Mouse (Mus musculus): Measurements from ENCODE around the gene 9530077C05Rik. TPM values are rescaled to one million over a fixed set of nuclear protein-coding genes. Genes with fewer than 3 reads are reported as not detected.
"Not testable (repeated sequence)": the region's sequence is repeated elsewhere in the genome, so short reads cannot be mapped to it uniquely, and the experiment has no call there.

The 9530077C05Rik gene
- total RNA-seq (2021), result 1 to 10 TPM; 7.8 to 8.9 TPM

GRCm38 (mm10) chr9:22411002-22411857 lies at the start of gene 9530077C05Rik:
TSS of gene 9530077C05Rik (plus strand) at chr9:22411513.
- intact Hi-C loops (cut with DNase I), result no loop called here
- DNase-seq (ENCODE audit: extremely low spot score in 1 of 2, low spot score in 2 of 2), result peak; percentile 97 to 98

GRCm38 (mm10) chr9:22366221-22366620 lies 45.1 kb upstream of the 9530077C05Rik start:
- no peak for DNase-seq (ENCODE audit: extremely low spot score in 1 of 2, low spot score in 2 of 2)
- intact Hi-C loops (cut with DNase I), result no loop called here

GRCm38 (mm10) chr9:22366621-22367020 lies 44.7 kb upstream of the 9530077C05Rik start:
- intact Hi-C loops (cut with DNase I), result no loop called here
- no peak for DNase-seq (ENCODE audit: extremely low spot score in 1 of 2, low spot score in 2 of 2)

- intact Hi-C loops (cut with DNase I), result no loop called here
- DNase-seq (ENCODE audit: extremely low spot score in 1 of 2, low spot score in 2 of 2), result no peak
Measured at GRCm38 (mm10) chr9:22368030-22368429, 43.3 kb upstream of the 9530077C05Rik start.

GRCm38 (mm10) chr9:22372760-22373159 lies 38.6 kb upstream of the 9530077C05Rik start:
- intact Hi-C loops (cut with DNase I), result no loop called here
- no peak for DNase-seq (ENCODE audit: extremely low spot score in 1 of 2, low spot score in 2 of 2)

- DNase-seq (ENCODE audit: extremely low spot score in 1 of 2, low spot score in 2 of 2), result no peak
- intact Hi-C loops (cut with DNase I), result no loop called here
Measured at GRCm38 (mm10) chr9:22376086-22376485, 35.2 kb upstream of the 9530077C05Rik start.

GRCm38 (mm10) chr9:22385890-22386289 lies 25.4 kb upstream of the 9530077C05Rik start:
- no peak for DNase-seq (ENCODE audit: extremely low spot score in 1 of 2, low spot score in 2 of 2)
- intact Hi-C loops (cut with DNase I), result no loop called here

GRCm38 (mm10) chr9:22387901-22388300 lies 23.4 kb upstream of the 9530077C05Rik start:
- intact Hi-C loops (cut with DNase I), result no loop called here
- no peak for DNase-seq (ENCODE audit: extremely low spot score in 1 of 2, low spot score in 2 of 2)

- intact Hi-C loops (cut with DNase I), result no loop called here
- peak in 1 of 2 experiments; percentile 34 for DNase-seq (ENCODE audit: extremely low spot score in 1 of 2, low spot score in 2 of 2)
Measured at GRCm38 (mm10) chr9:22388401-22388980, 22.8 kb upstream of the 9530077C05Rik start.

- DNase-seq (ENCODE audit: extremely low spot score in 1 of 2, low spot score in 2 of 2), result peak; percentile 77 to 94
- intact Hi-C loops (cut with DNase I), result no loop called here
Measured at GRCm38 (mm10) chr9:22389021-22389476, 22.3 kb upstream of the 9530077C05Rik start, which contains the start of gene Anln. TSS of gene Anln (minus strand) at chr9:22389188.

GRCm38 (mm10) chr9:22389736-22390245 lies 21.5 kb upstream of the 9530077C05Rik start:
- DNase-seq (ENCODE audit: extremely low spot score in 1 of 2, low spot score in 2 of 2), result no peak
- intact Hi-C loops (cut with DNase I), result no loop called here

- DNase-seq (ENCODE audit: extremely low spot score in 1 of 2, low spot score in 2 of 2), result no peak
Measured at GRCm38 (mm10) chr9:22390390-22390789, 20.9 kb upstream of the 9530077C05Rik start.

GRCm38 (mm10) chr9:22394725-22395124 lies 16.6 kb upstream of the 9530077C05Rik start:
- intact Hi-C loops (cut with DNase I), result no loop called here
- no peak for DNase-seq (ENCODE audit: extremely low spot score in 1 of 2, low spot score in 2 of 2)

More at GRCm38 (mm10) chr9:22390390-22390789, 20.9 kb upstream of the 9530077C05Rik start:
- intact Hi-C loops (cut with DNase I), result no loop called here

GRCm38 (mm10) chr9:22399021-22399420 lies 12.3 kb upstream of the 9530077C05Rik start:
- intact Hi-C loops (cut with DNase I), result no loop called here
- DNase-seq (ENCODE audit: extremely low spot score in 1 of 2, low spot score in 2 of 2), result no peak

- intact Hi-C loops (cut with DNase I), result loop anchor here (10.0 kb wide), 1 partner anchor 247 kb away; the partner anchor contains the start of gene Pigyl
- DNase-seq (ENCODE audit: extremely low spot score in 1 of 2, low spot score in 2 of 2), result no peak
Measured at GRCm38 (mm10) chr9:22402001-22402400, 9.3 kb upstream of the 9530077C05Rik start.

GRCm38 (mm10) chr9:22402976-22403375 lies 8.3 kb upstream of the 9530077C05Rik start:
- intact Hi-C loops (cut with DNase I), result loop anchor here (10.0 kb wide), 1 partner anchor 248 kb away; the partner anchor contains the start of gene Pigyl
- DNase-seq (ENCODE audit: extremely low spot score in 1 of 2, low spot score in 2 of 2), result no peak

GRCm38 (mm10) chr9:22403501-22403900 lies 7.8 kb upstream of the 9530077C05Rik start:
- intact Hi-C loops (cut with DNase I), result loop anchor here (10.0 kb wide), 1 partner anchor 249 kb away; the partner anchor contains the start of gene Pigyl
- DNase-seq (ENCODE audit: extremely low spot score in 1 of 2, low spot score in 2 of 2), result not testable (repeated sequence)

GRCm38 (mm10) chr9:22405414-22405813 lies 5.9 kb upstream of the 9530077C05Rik start:
- intact Hi-C loops (cut with DNase I), result loop anchor here (5.0 to 10.0 kb wide), 2 partner anchors 178 to 251 kb away; partner anchors contain the start of genes Pigyl and Zfp809

GRCm38 (mm10) chr9:22407633-22408032 lies 3.7 kb upstream of the 9530077C05Rik start:
- DNase-seq (ENCODE audit: extremely low spot score in 1 of 2, low spot score in 2 of 2), result not testable (repeated sequence)
- intact Hi-C loops (cut with DNase I), result loop anchor here (5.0 to 10.0 kb wide), 2 partner anchors 180 to 253 kb away; partner anchors contain the start of genes Pigyl and Zfp809

More at GRCm38 (mm10) chr9:22405414-22405813, 5.9 kb upstream of the 9530077C05Rik start:
- no peak for DNase-seq (ENCODE audit: extremely low spot score in 1 of 2, low spot score in 2 of 2)
